ENCODE assay signal across 15 mouse cellular contexts in genomic region chr11:118156480-118157060, GRCm38 (mm10). TPM values are rescaled to one million over a fixed set of nuclear protein-coding genes. Genes with fewer than 3 reads are reported as not detected.
DNase-seq lines count a peak whose midpoint lies in the region; ATAC-seq and TF ChIP-seq lines count a peak whose summit lies in the region.
"Had no signal": no experiment of that assay in that cellular context is flagged by ENCODE, and none has a peak within 500 bp of the region (broad histone marks: within the 10 kb centered on the region; RNA-seq: fewer than 3 reads in every experiment).

No protein-coding gene starts in this region.

- no peaks in the 10 kb centered on the region for H3K9me3 ChIP-seq in midbrain, embryonic 15.5 days
- H3K9me3 ChIP-seq: neural tube, embryonic 13.5 days had no signal

- no peaks in the 10 kb centered on the region for H3K4me1 ChIP-seq in thymus, adult 2 months (replicated peaks; ENCODE audit: control insufficient read depth, insufficient read depth, low read length)
- H3K4me1 ChIP-seq in midbrain, embryonic 15.5 days: 0 out of 2 replicates have a peak, but pooled peaks cover 2% of the 10 kb centered on the region
- H3K4me1 ChIP-seq: neural tube, embryonic 13.5 days had no signal

- ATAC-seq in midbrain, embryonic 15.5 days (replicated peaks): no peak
- ATAC-seq in activated CD4-positive, CD25-positive, alpha-beta regulatory T cell, adult 4 months: no peak
- ATAC-seq: forebrain, postnatal 0 days; inflammation-experienced regulatory T-cells, adult 6 months; midbrain, embryonic 16.5 days had no signal

- no peak for TF ChIP-seq CTCF in thymus, adult 2 months (IDR thresholded peaks at IDR 0.05; ENCODE audit: borderline replicate concordance, control insufficient read depth, extremely low read depth, insufficient read depth, low read length, poor library complexity)

- WGBS in thymus, adult 2 months: 92% methylated on average over 8 of the region's 8 CpGs
- WGBS in midbrain, embryonic 15.5 days: 76% methylated on average over 8 of the region's 8 CpGs

- no peak overlapping the region for H3K9ac ChIP-seq in midbrain, embryonic 15.5 days
- H3K9ac ChIP-seq: forebrain, postnatal 0 days; neural tube, embryonic 13.5 days had no signal

- no peaks in the 10 kb centered on the region for H3K27me3 ChIP-seq in thymus, adult 2 months (ENCODE audit: control insufficient read depth, insufficient read depth, low read length)
- H3K27me3 ChIP-seq in midbrain, embryonic 15.5 days (replicated peaks): no peaks in the 10 kb centered on the region
- H3K27me3 ChIP-seq: neural tube, embryonic 13.5 days had no signal

- TF ChIP-seq POLR2A in thymus, adult 2 months (IDR thresholded peaks at IDR 0.05; ENCODE audit: control insufficient read depth, extremely low read depth, insufficient read depth, low read length, poor library complexity): no peak

- DNase-seq in thymus, adult 2 months: no peak
- no peak for DNase-seq in thymus, postnatal 36 days
- peak; percentile 52 for DNase-seq in kidney, postnatal 14 days
- peak; percentile 44 to 53 for DNase-seq in spleen, adult 18-20 months
- DNase-seq in lung, postnatal 10 days: no peak
- DNase-seq: cerebellum, adult 11 months; forebrain, postnatal 0 days; gastrocnemius, postnatal 25 days had no signal

- no peak overlapping the region for H3K4me3 ChIP-seq in thymus, adult 2 months (ENCODE audit: control insufficient read depth, insufficient read depth, low read length)
- H3K4me3 ChIP-seq in midbrain, embryonic 15.5 days: no peak overlapping the region
- H3K4me3 ChIP-seq: erythroblast, embryonic 14.5 days; hindbrain, embryonic 10.5 days; neural tube, embryonic 13.5 days had no signal

- no peak overlapping the region for H3K4me2 ChIP-seq in midbrain, embryonic 15.5 days
- H3K4me2 ChIP-seq: neural tube, embryonic 13.5 days had no signal

- H3K36me3 ChIP-seq in thymus, adult 2 months (ENCODE audit: control insufficient read depth, insufficient read depth, low read length): no peaks in the 10 kb centered on the region; the same call in 1 of the 2 replicates
- no peaks in the 10 kb centered on the region for H3K36me3 ChIP-seq in midbrain, embryonic 15.5 days (replicated peaks)
- H3K36me3 ChIP-seq: hindbrain, embryonic 10.5 days; neural tube, embryonic 13.5 days had no signal

- H3K27ac ChIP-seq in thymus, adult 2 months (ENCODE audit: control insufficient read depth, insufficient read depth, low read length): 0 out of 2 replicates have a peak overlapping the region, but pooled peaks have one; percentile 11
- no peak overlapping the region for H3K27ac ChIP-seq in midbrain, embryonic 15.5 days
- H3K27ac ChIP-seq: hindbrain, embryonic 10.5 days; neural tube, embryonic 13.5 days had no signal

RNA-seq across cellular contexts. Expression of gene Dnah17, which starts 26.1 kb away (rescaled TPM):
- 1.8 and 2.3 TPM in 2 replicates for polyA plus RNA-seq in thymus, adult 2 months (2012; rRNA removed)
- 0.23 and 0.34 TPM in 2 replicates for polyA plus RNA-seq in midbrain, embryonic 15.5 days (2015; fragmentation: Nextera tagmentation; extraction: Ambion mirVana)
- under 1 TPM; 0.28 to 0.46 TPM for polyA plus RNA-seq in activated CD4-positive, CD25-positive, alpha-beta regulatory T cell, adult 4 months (2017; shearing (Covaris generic))
- polyA plus RNA-seq: erythroblast, embryonic 14.5 days had no signal

Comparison
In these comparisons a context has a peak if more than half of its experiments do, and no peak if none do; other contexts are left out.
1. DNase-seq: peak in kidney, postnatal 14 days (single experiment) and spleen, adult 18-20 months (2 of 2); none in thymus, adult 2 months (single experiment), thymus, postnatal 36 days (0 of 2) and lung, postnatal 10 days (single experiment).